Mouse (Mus musculus): ENCODE results near the gene Znfx1. TPM values are rescaled to one million over a fixed set of nuclear protein-coding genes. Genes with fewer than 3 reads are reported as not detected.

The Znfx1 gene
- polyA plus RNA-seq, 1 experiment: 32.3 TPM

GRCm38 (mm10) chr2:167007001-167007491, 55.8 kb downstream of the Znfx1 start:
- no peak for TF ChIP-seq POLR2A (IDR thresholded peaks at IDR 0.05; ENCODE audit: borderline replicate concordance, control insufficient read depth, low read depth, low read length)
- no peak for TF ChIP-seq CTCF (IDR thresholded peaks at IDR 0.05; ENCODE audit: control insufficient read depth, insufficient read depth, low read length)
- Histone ChIP-seq H3K4me1 (ENCODE audit: control insufficient read depth, insufficient read depth, low read length) (no peaks in the 10 kb centered on the region; the same call in 1 of the 2 replicates), H3K27ac (ENCODE audit: control insufficient read depth, insufficient read depth, low read depth, low read length, poor library complexity) (no peak overlapping the region), H3K4me3 (replicated peaks; ENCODE audit: control insufficient read depth, low read depth, low read length) (no peak overlapping the region)
- 41% methylated on average over 13 of the region's 13 CpGs for WGBS

DNA sequence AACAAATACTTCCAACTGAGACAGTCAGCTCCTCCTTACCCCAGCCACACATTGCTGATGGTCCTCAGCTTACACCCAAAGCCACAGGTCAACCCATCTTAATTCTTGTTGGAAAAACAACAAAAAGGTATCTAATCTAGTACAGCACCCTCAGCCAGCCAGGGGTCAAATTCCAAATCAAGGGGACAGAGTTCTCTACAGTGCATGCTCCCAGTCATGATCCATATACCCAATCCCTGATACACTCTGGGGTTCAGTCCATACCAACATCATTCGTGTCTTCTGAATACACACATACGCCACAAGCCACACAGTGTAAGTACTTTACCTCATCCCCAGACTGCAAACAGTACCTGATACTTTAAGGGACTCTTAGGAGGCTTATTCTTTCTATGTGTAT, 56.5 kb downstream of the Znfx1 start:
- TF ChIP-seq CTCF (IDR thresholded peaks at IDR 0.05; ENCODE audit: control insufficient read depth, insufficient read depth, low read length) (no peak), POLR2A (IDR thresholded peaks at IDR 0.05; ENCODE audit: borderline replicate concordance, control insufficient read depth, low read depth, low read length) (no peak)
- H3K27ac ChIP-seq (ENCODE audit: control insufficient read depth, insufficient read depth, low read depth, low read length, poor library complexity): no peak overlapping the region
- no peaks in the 10 kb centered on the region; the same call in 1 of the 2 replicates for H3K4me1 ChIP-seq (ENCODE audit: control insufficient read depth, insufficient read depth, low read length)
- H3K4me3 ChIP-seq (replicated peaks; ENCODE audit: control insufficient read depth, low read depth, low read length): no peak overlapping the region
- 91% methylated on average over 2 of the region's 2 CpGs for WGBS

GRCm38 (mm10) chr2:167004099-167004854, 58.5 kb downstream of the Znfx1 start:
- Histone ChIP-seq H3K4me3 (replicated peaks; ENCODE audit: control insufficient read depth, low read depth, low read length) (no peak overlapping the region), H3K4me1 (ENCODE audit: control insufficient read depth, insufficient read depth, low read length) (no peaks in the 10 kb centered on the region; the same call in 1 of the 2 replicates), H3K27ac (ENCODE audit: control insufficient read depth, insufficient read depth, low read depth, low read length, poor library complexity) (no peak overlapping the region)
- TF ChIP-seq POLR2A (IDR thresholded peaks at IDR 0.05; ENCODE audit: borderline replicate concordance, control insufficient read depth, low read depth, low read length) (no peak), CTCF (IDR thresholded peaks at IDR 0.05; ENCODE audit: control insufficient read depth, insufficient read depth, low read length) (peak; percentile 41; the same call in 1 of the 2 replicates)
- WGBS: 47% methylated on average over 8 of the region's 8 CpGs

GRCm38 (mm10) chr2:167001486-167001885, 61.3 kb downstream of the Znfx1 start:
- no peak for TF ChIP-seq CTCF (IDR thresholded peaks at IDR 0.05; ENCODE audit: control insufficient read depth, insufficient read depth, low read length)
- TF ChIP-seq POLR2A (IDR thresholded peaks at IDR 0.05; ENCODE audit: borderline replicate concordance, control insufficient read depth, low read depth, low read length): no peak
- WGBS: 62% methylated on average over 9 of the region's 9 CpGs
- H3K27ac ChIP-seq (ENCODE audit: control insufficient read depth, insufficient read depth, low read depth, low read length, poor library complexity): no peak overlapping the region
- no peak overlapping the region for H3K4me3 ChIP-seq (replicated peaks; ENCODE audit: control insufficient read depth, low read depth, low read length)
- H3K4me1 ChIP-seq (ENCODE audit: control insufficient read depth, insufficient read depth, low read length): no peaks in the 10 kb centered on the region; the same call in 1 of the 2 replicates

DNA sequence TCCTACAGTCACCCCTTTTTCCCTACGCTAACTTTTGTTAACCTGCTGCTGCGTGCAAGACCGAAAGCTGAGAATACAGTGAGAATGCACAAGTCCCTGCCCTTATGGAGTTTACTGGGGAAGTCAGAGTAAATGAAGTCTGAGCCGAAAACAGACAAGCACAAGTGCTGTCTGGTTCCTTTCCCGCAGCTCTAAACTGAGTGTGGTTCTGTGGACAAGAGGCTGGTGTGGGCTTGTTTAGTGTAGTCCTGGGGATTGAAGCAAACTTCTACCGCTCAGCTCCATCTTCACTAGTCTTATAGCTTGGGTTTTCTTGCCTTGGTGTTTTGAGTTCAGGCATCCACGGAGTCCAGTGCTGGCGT, 66.3 kb downstream of the Znfx1 start:
- Histone ChIP-seq H3K27ac (ENCODE audit: control insufficient read depth, insufficient read depth, low read depth, low read length, poor library complexity) (peak overlapping the region; percentile 80), H3K4me3 (replicated peaks; ENCODE audit: control insufficient read depth, low read depth, low read length) (peak overlapping the region; percentile 71), H3K4me1 (ENCODE audit: control insufficient read depth, insufficient read depth, low read length) (peaks cover 1% of the 10 kb centered on the region)
- WGBS: 34% methylated on average over 8 of the region's 8 CpGs
- TF ChIP-seq CTCF (IDR thresholded peaks at IDR 0.05; ENCODE audit: control insufficient read depth, insufficient read depth, low read length): no peak
- TF ChIP-seq POLR2A (IDR thresholded peaks at IDR 0.05; ENCODE audit: borderline replicate concordance, control insufficient read depth, low read depth, low read length): no peak

DNA sequence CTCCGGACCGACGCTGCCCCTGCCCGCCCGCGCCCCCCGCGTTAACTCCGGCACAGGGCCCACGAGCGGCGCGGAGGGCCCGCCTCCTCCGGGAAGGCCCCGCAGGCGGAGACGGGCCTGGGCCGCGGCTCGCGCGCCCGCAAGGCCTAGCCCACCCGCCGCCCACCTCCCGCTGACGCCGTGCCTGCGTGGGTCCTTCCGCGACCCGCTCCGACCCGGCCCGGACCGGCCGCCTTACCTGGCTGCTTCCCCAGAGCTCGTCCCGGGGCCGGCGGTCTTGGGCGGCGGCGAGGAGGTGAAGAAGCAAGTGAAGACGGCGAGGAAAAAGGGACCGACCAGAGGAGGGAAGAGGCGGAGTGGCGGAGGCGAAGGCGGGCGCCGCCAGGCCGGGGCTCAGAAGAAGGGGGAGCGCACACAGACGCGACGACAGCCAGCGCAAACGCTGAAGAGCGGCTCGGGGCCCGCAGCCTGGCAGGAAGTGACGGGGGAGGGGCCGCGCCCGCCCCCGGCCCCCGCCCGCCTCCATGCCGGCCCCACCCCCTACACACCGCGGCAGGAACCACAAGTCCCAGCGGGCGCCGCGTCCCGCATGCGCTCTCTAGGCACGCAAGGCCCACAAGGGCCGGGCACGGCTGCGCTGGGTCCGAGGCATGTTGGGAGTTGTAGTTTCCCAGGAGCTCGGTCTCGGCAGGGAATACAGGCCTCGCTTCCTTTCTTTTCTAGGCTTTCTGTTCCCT, 66.9 kb downstream of the Znfx1 start, which contains the start of gene Stau1:
Gene Stau1 (minus strand): TSS at position 504 of the 737 bp plus-strand sequence.
- H3K4me3 ChIP-seq (replicated peaks; ENCODE audit: control insufficient read depth, low read depth, low read length): peak within 1 kb of the TSS; percentile 94
- TF ChIP-seq CTCF (IDR thresholded peaks at IDR 0.05; ENCODE audit: control insufficient read depth, insufficient read depth, low read length) (no peak), POLR2A (IDR thresholded peaks at IDR 0.05; ENCODE audit: borderline replicate concordance, control insufficient read depth, low read depth, low read length) (peak; percentile 83; the same call in 1 of the 2 replicates)
- under 1% methylated on average over 84 of the region's 88 CpGs for WGBS
- H3K4me1 ChIP-seq (ENCODE audit: control insufficient read depth, insufficient read depth, low read length): peaks cover 3% of the 10 kb centered on the region
- H3K27ac ChIP-seq (ENCODE audit: control insufficient read depth, insufficient read depth, low read depth, low read length, poor library complexity): peak within 1 kb of the TSS; percentile 99

DNA sequence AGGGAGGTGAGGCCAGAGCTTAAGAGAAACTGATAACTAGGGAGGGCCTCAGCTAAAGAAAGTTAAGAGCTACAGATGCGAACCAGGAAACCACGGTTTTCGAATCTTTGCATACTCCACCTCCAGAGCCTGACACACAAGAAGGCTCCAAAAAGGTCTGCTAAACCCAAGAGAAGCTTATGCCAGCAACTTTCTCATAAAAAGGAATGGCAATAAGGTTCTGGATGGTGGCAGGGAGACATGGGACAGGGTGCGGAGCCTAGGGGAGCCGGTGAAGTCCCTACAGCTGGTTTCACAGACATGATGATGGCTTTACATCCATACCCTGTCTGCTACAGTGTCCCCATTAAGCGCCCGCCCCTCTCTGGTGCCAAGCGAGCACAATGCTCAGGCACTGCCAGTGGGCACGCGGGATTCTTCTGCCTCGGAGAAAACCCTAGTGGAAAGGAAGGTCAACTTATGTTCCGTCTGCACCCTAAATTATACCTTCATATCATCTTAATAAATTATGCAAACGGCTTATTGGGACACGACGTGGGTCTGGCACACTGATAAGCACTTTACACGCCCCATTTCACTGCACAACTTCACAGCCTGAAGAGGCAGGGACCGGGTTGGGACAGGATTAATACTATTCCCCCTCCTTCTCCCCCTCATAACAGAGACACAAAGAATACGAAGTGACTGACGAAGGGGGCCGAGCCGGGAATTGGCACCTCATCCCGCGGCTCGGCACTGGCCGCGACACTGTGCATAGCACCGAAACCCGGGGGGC, 67.6 kb downstream of the Znfx1 start:
- Histone ChIP-seq H3K4me1 (ENCODE audit: control insufficient read depth, insufficient read depth, low read length) (peaks cover 3% of the 10 kb centered on the region), H3K4me3 (replicated peaks; ENCODE audit: control insufficient read depth, low read depth, low read length) (peak overlapping the region; percentile 94), H3K27ac (ENCODE audit: control insufficient read depth, insufficient read depth, low read depth, low read length, poor library complexity) (peak overlapping the region; percentile 99)
- TF ChIP-seq CTCF (IDR thresholded peaks at IDR 0.05; ENCODE audit: control insufficient read depth, insufficient read depth, low read length): no peak
- no peak for TF ChIP-seq POLR2A (IDR thresholded peaks at IDR 0.05; ENCODE audit: borderline replicate concordance, control insufficient read depth, low read depth, low read length)
- WGBS: under 1% methylated on average over 28 of the region's 28 CpGs
